Mouse (Mus musculus) kidney, embryonic 16.5 days (tissue): ENCODE measurements around the gene Prkaa1. TPM values are rescaled to one million over a fixed set of nuclear protein-coding genes. Genes with fewer than 3 reads are reported as not detected.
"Not testable (repeated sequence)": the region's sequence is repeated elsewhere in the genome, so short reads cannot be mapped to it uniquely, and the experiment has no call there.

Source experiments
- ATAC-seq: fragments of 200-750 bp; cut with Nextera tagmentation; 2 replicates; pipeline ENCODE4 v1.8.0; 2017; ENCODE audit warnings: moderate TSS enrichment; ENCODE audit not compliant: low FRiP score, low TSS enrichment
- H3K27ac ChIP-seq: fragments of 300-500 bp; sonication (generic); 2 replicates; pipeline ENCODE4 v1.5.1; 2014; ENCODE audit warnings: low read length
- H3K27me3 ChIP-seq: fragments of 300-500 bp; sonication (generic); 2 replicates; pipeline ENCODE4 v1.6.1; 2014; ENCODE audit warnings: low read length, control low read depth, mixed read lengths; ENCODE audit not compliant: insufficient read depth
- H3K36me3 ChIP-seq: fragments of 300-500 bp; sonication (generic); 2 replicates; pipeline ENCODE4 v1.6.1; 2014; ENCODE audit warnings: low read length, control low read depth, mixed read lengths; ENCODE audit not compliant: insufficient read depth
- H3K4me1 ChIP-seq: fragments of 300-500 bp; sonication (generic); 2 replicates; pipeline ENCODE4 v1.6.1; 2014; ENCODE audit warnings: low read length, control low read depth, mixed read lengths; ENCODE audit not compliant: insufficient read depth
- H3K4me2 ChIP-seq: fragments of 300-500 bp; sonication (generic); replicated peaks from 2 replicates; pipeline ENCODE4 v1.6.1; 2014; ENCODE audit warnings: low read depth, low read length
- H3K4me3 ChIP-seq: fragments of 300-500 bp; sonication (generic); 2 replicates; pipeline ENCODE4 v1.5.1; 2014; ENCODE audit warnings: mild to moderate bottlenecking, low read length
- H3K9ac ChIP-seq: fragments of 300-500 bp; sonication (generic); replicated peaks from 2 replicates; pipeline ENCODE4 v1.6.1; 2014; ENCODE audit warnings: low read length
- H3K9me3 ChIP-seq: fragments of 300-500 bp; sonication (generic); 2 replicates; pipeline ENCODE4 v1.6.1; 2016; ENCODE audit warnings: low read length, control low read depth
- WGBS: fragments of 180-500 bp; shearing (Covaris S2); extraction: QIAGEN DNeasy Blood & Tissue Kit; methylation state at CpG from one replicate; pipeline ENCODE4 v1.1.7; 2014; 5-methylcytosine and 5-hydroxymethylcytosine counted together
- polyA plus RNA-seq: library from polyadenylated mRNA; unstranded; fragments of >200 nt; fragmentation: Nextera tagmentation; extraction: Ambion mirVana; gene quantifications from 2 replicates; pipeline ENCODE4 v1.2.1, GENCODE M21; 2015

Prkaa1 gene
- polyA plus RNA-seq, 1 experiment from 2014 or later = 22.4 TPM

- 62% methylated on average over 10 of the region's 10 CpGs for WGBS
- no peak overlapping the region for H3K27ac ChIP-seq
- no peaks in the 10 kb centered on the region for H3K27me3 ChIP-seq
- peaks cover 10% of the 10 kb centered on the region for H3K36me3 ChIP-seq
- H3K9ac ChIP-seq = no peak overlapping the region
- ATAC-seq = no peak
- no peak overlapping the region for H3K4me3 ChIP-seq
- H3K4me2 ChIP-seq = no peak overlapping the region
- H3K4me1 ChIP-seq = peaks cover 16% of the 10 kb centered on the region
- H3K9me3 ChIP-seq = no peaks in the 10 kb centered on the region
These were observed 45.9 kb downstream of the Prkaa1 start for GRCm38 (mm10) chr15:5189504-5190093.

- Histone ChIP-seq H3K9me3 (no peaks in the 10 kb centered on the region), H3K36me3 (peaks cover 10% of the 10 kb centered on the region), H3K9ac (no peak overlapping the region), H3K4me2 (no peak overlapping the region), H3K27ac (no peak overlapping the region), H3K27me3 (no peaks in the 10 kb centered on the region), H3K4me3 (no peak overlapping the region), H3K4me1 (peaks cover 14% of the 10 kb centered on the region; the same call in 1 of the 2 replicates)
- no peak for ATAC-seq
- WGBS = 76% methylated on average over 3 of the region's 3 CpGs
These were observed 50.2 kb downstream of the Prkaa1 start for GRCm38 (mm10) chr15:5193833-5194232.

DNA sequence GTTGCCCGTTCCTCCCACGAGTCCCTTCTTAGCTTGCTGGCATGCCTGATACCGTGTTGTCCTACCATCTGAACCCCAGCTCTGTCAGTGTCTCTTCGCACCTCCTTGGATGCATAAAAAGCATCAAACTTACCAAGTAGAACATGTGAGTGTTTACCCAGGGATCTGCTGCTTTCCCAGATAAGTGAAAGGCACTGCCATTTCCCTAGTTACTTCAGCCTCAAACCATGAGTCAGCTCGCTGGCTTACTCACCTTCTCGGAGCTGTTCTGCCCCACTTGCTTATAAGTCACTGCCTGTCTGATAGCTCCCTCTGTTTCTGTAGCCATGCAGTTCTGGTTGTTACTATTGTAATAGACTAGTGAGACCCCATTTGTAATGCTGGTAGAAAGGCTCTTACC, 50.8 kb downstream of the Prkaa1 start:
- Histone ChIP-seq H3K27me3 (no peaks in the 10 kb centered on the region), H3K36me3 (peaks cover 10% of the 10 kb centered on the region), H3K27ac (no peak overlapping the region), H3K4me2 (no peak overlapping the region), H3K4me1 (peaks cover 14% of the 10 kb centered on the region; the same call in 1 of the 2 replicates), H3K9me3 (no peaks in the 10 kb centered on the region), H3K4me3 (no peak overlapping the region), H3K9ac (no peak overlapping the region)
- ATAC-seq = no peak
- 86% methylated on average over 6 of the region's 6 CpGs for WGBS

- Histone ChIP-seq H3K4me1 (peaks cover 14% of the 10 kb centered on the region; the same call in 1 of the 2 replicates), H3K36me3 (peaks cover 6% of the 10 kb centered on the region), H3K4me3 (no peak overlapping the region), H3K27ac (no peak overlapping the region), H3K4me2 (no peak overlapping the region), H3K27me3 (no peaks in the 10 kb centered on the region), H3K9ac (no peak overlapping the region), H3K9me3 (no peaks in the 10 kb centered on the region)
- WGBS = 83% methylated on average over 9 of the region's 9 CpGs
- no peak for ATAC-seq
These were observed 51.3 kb downstream of the Prkaa1 start for GRCm38 (mm10) chr15:5194931-5195330.

- peak; percentile 88 for ATAC-seq
These were observed 52.4 kb downstream of the Prkaa1 start for GRCm38 (mm10) chr15:5195987-5196514.

DNA sequence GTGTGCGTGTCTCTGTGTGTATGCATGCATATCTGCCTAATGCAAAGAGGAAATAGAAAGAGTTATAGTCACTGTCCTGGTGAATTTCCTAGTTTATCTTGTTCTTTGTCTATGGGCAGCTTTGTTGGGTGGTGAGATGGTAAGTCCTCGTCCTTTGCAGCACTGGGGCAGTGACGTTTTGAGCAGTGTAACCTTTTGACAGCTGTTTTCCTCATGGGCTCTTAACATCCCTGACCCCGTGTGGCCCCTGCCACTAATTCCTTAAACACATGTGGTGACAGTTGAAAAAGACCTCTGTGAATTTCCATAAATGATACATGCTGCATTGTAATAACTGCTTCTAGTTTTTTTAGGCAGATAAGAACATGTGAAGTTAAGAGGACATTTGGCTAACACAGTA, 53.0 kb downstream of the Prkaa1 start:
- no peak for ATAC-seq
- Histone ChIP-seq H3K4me3 (no peak overlapping the region), H3K36me3 (peaks cover 2% of the 10 kb centered on the region), H3K4me1 (peaks cover 14% of the 10 kb centered on the region; the same call in 1 of the 2 replicates), H3K27me3 (no peaks in the 10 kb centered on the region), H3K4me2 (no peak overlapping the region), H3K27ac (no peak overlapping the region), H3K9ac (no peak overlapping the region), H3K9me3 (no peaks in the 10 kb centered on the region)
- WGBS = 58% methylated on average over 4 of the region's 4 CpGs

More at GRCm38 (mm10) chr15:5195987-5196514, 52.4 kb downstream of the Prkaa1 start:
- H3K4me2 ChIP-seq = peak overlapping the region; percentile 13; the same call in 1 of the 2 replicates
- 55% methylated on average over 4 of the region's 4 CpGs for WGBS
- H3K27me3 ChIP-seq = no peaks in the 10 kb centered on the region
- peak overlapping the region; percentile 66; the same call in 1 of the 2 replicates for H3K27ac ChIP-seq
- H3K9me3 ChIP-seq = no peaks in the 10 kb centered on the region
- H3K36me3 ChIP-seq = peaks cover 3% of the 10 kb centered on the region
- H3K4me3 ChIP-seq = no peak overlapping the region
- H3K9ac ChIP-seq = no peak overlapping the region
- H3K4me1 ChIP-seq = peaks cover 14% of the 10 kb centered on the region; the same call in 1 of the 2 replicates

GRCm38 (mm10) chr15:5205222-5205621, 61.6 kb downstream of the Prkaa1 start:
- no peak overlapping the region for H3K9ac ChIP-seq
- H3K27me3 ChIP-seq = no peaks in the 10 kb centered on the region
- 88% methylated on average over 9 of the region's 9 CpGs for WGBS
- H3K27ac ChIP-seq = no peak overlapping the region
- H3K4me2 ChIP-seq = no peak overlapping the region
- peaks cover 2% of the 10 kb centered on the region for H3K36me3 ChIP-seq
- no peak for ATAC-seq
- no peak overlapping the region for H3K4me3 ChIP-seq
- no peaks in the 10 kb centered on the region for H3K4me1 ChIP-seq
- H3K9me3 ChIP-seq = no peaks in the 10 kb centered on the region

GRCm38 (mm10) chr15:5209116-5209515, 65.5 kb downstream of the Prkaa1 start:
- WGBS = 94% methylated on average over 3 of the region's 3 CpGs

DNA sequence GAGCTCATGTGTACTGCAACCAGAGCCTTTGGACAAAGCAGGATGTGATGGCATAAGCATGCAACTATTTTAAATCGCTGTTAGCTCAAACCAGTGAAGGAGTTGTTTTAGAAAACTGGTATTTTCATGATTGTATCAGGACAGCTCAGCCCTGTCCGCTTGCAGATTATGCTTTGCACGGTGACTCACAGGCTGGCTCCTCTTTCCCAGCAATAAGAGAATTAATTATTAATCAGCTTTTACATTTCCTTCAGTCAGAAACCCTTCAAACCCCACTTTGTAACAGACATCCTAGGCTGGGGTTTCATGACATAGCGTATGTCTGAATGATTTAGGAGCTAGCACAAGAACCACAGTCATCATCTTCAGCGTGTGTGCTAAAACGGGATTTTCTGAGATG, 76.8 kb downstream of the Prkaa1 start:
- Histone ChIP-seq H3K4me3 (no peak overlapping the region), H3K27me3 (no peaks in the 10 kb centered on the region), H3K4me1 (no peaks in the 10 kb centered on the region), H3K27ac (peak overlapping the region; percentile 55), H3K36me3 (peaks cover 3% of the 10 kb centered on the region; the same call in 1 of the 2 replicates), H3K4me2 (no peak overlapping the region), H3K9ac (no peak overlapping the region), H3K9me3 (no peaks in the 10 kb centered on the region)
- ATAC-seq = peak; percentile 65; the same call in 1 of the 2 replicates
- 75% methylated on average over 6 of the region's 6 CpGs for WGBS

More at GRCm38 (mm10) chr15:5209116-5209515, 65.5 kb downstream of the Prkaa1 start:
- Histone ChIP-seq H3K9ac (no peak overlapping the region), H3K36me3 (peaks cover 5% of the 10 kb centered on the region; the same call in 1 of the 2 replicates), H3K27ac (no peak overlapping the region), H3K9me3 (no peaks in the 10 kb centered on the region), H3K4me2 (no peak overlapping the region), H3K4me3 (no peak overlapping the region), H3K27me3 (no peaks in the 10 kb centered on the region), H3K4me1 (no peaks in the 10 kb centered on the region)
- ATAC-seq = no peak

DNA sequence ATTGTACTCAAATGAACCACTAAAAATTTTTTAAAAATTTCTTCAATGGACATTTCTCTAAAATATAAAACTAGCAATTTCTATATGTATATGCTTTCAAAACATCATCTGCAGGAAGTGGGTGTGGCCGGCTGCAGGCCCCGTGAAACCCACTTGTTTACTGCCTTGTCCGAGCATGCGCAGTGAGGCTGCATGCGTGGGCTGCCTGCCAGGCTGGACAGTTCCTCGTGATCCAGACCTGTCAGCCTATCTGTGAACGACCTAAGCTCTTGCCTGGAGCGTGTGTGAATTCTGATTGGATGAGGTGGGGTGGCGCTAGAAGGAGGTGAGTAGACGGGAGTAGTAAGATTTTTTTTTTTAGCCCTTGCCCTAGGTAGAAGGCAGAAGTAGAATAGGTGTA, 87.1 kb downstream of the Prkaa1 start:
- not testable (repeated sequence) for H3K4me2 ChIP-seq, H3K9me3 ChIP-seq, H3K36me3 ChIP-seq, ATAC-seq, H3K27ac ChIP-seq, H3K27me3 ChIP-seq, H3K4me1 ChIP-seq, H3K4me3 ChIP-seq, H3K9ac ChIP-seq
- WGBS = 84% methylated on average over 10 of the region's 10 CpGs
